Mouse (Mus musculus) neural tube, embryonic 13.5 days (tissue): ENCODE measurements at regions not wholly inside any gene's neighbourhood (a gene's known extent, or its start where the extent isn't known, plus 50 kb on each side); places are given as distances from the start of the nearest gene placed in this dataset.

Source experiments
- ATAC-seq: fragments of 200-750 bp; cut with Nextera tagmentation; 2 replicates; pipeline ENCODE4 v1.8.0; 2017; ENCODE audit warnings: low read depth, mild to moderate bottlenecking, moderate TSS enrichment, moderate library complexity
- H3K27ac ChIP-seq: fragments of 300-500 bp; sonication (generic); replicated peaks from 2 replicates; pipeline ENCODE4 v1.5.1; 2015; ENCODE audit warnings: moderate library complexity, mild to moderate bottlenecking, inconsistent platforms
- H3K27me3 ChIP-seq: fragments of 300-500 bp; sonication (generic); 2 replicates; pipeline ENCODE4 v1.6.1; 2015; ENCODE audit warnings: mild to moderate bottlenecking, inconsistent platforms
- H3K36me3 ChIP-seq: fragments of 300-500 bp; sonication (generic); 2 replicates; pipeline ENCODE4 v1.6.1; 2015; ENCODE audit warnings: mild to moderate bottlenecking, inconsistent platforms
- H3K4me1 ChIP-seq: fragments of 300-500 bp; sonication (generic); replicated peaks from 2 replicates; pipeline ENCODE4 v1.6.1; 2015; ENCODE audit warnings: inconsistent platforms
- H3K4me2 ChIP-seq: fragments of 300-500 bp; sonication (generic); 2 replicates; pipeline ENCODE4 v1.6.1; 2015; ENCODE audit warnings: inconsistent platforms, mild to moderate bottlenecking, moderate library complexity
- H3K4me3 ChIP-seq: fragments of 300-500 bp; sonication (generic); 2 replicates; pipeline ENCODE4 v1.5.1; 2015; ENCODE audit warnings: mild to moderate bottlenecking, inconsistent platforms
- H3K9ac ChIP-seq: fragments of 300-500 bp; sonication (generic); 2 replicates; pipeline ENCODE4 v1.6.1; 2015; ENCODE audit warnings: moderate library complexity, mild to moderate bottlenecking, inconsistent platforms
- H3K9me3 ChIP-seq: fragments of 300-500 bp; sonication (generic); 2 replicates; pipeline ENCODE4 v1.6.1; 2016; ENCODE audit warnings: inconsistent platforms
- WGBS: fragments of 180-500 bp; shearing (Covaris S2); methylation state at CpG from one replicate; pipeline ENCODE4 v1.1.7; 2015; 5-methylcytosine and 5-hydroxymethylcytosine counted together

DNA sequence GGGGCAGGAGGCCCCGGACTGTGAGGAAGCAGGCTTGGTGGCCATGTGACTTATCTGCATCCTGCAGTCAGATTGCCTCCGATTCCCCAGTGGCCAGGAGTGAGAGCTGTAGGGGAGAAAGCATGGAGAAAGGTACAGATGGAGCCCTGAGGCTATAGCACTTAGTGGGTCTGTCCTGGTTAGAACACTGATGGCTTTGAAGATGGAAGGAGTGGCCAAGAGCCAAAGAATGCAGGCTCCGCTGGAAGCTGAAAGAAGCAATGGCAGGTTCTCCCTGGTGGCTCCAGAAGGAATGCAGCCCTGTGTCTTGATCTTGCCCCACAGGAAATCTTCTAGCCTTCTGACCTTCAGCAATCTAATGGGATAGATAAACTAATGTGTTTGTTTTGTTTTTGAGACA, 926.3 kb downstream of the 4930447A16Rik start:
- Histone ChIP-seq H3K36me3 (no peaks in the 10 kb centered on the region), H3K27ac (no peak overlapping the region), H3K4me2 (no peak overlapping the region), H3K4me1 (no peaks in the 10 kb centered on the region), H3K27me3 (no peaks in the 10 kb centered on the region), H3K4me3 (no peak overlapping the region), H3K9me3 (no peaks in the 10 kb centered on the region), H3K9ac (no peak overlapping the region)
- ATAC-seq: no peak
- WGBS: 81% methylated on average over 3 of the region's 3 CpGs

DNA sequence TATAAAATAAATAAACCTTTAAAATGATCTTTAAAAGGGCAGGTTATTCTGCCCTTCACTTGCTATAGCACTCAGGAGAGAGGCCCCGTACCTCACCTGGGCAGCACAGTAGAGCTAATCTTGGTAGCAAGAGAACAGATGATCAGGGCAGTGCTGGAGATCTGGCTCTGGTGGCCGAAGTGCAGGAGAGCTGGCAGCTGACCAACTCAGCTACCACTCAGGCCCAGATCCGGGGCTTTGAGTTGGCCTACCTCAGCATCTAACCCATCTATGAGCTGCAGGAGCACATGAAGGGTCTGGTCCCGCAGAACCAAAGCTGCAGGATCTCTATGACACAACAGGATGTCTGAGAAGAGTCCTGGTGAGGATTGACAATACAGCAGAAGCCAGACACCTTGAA, 928.0 kb downstream of the 4930447A16Rik start:
- WGBS: 79% methylated on average over 4 of the region's 4 CpGs
- Histone ChIP-seq H3K4me2 (no peak overlapping the region), H3K27ac (no peak overlapping the region), H3K27me3 (no peaks in the 10 kb centered on the region), H3K4me1 (no peaks in the 10 kb centered on the region), H3K9me3 (no peaks in the 10 kb centered on the region), H3K36me3 (no peaks in the 10 kb centered on the region), H3K4me3 (no peak overlapping the region), H3K9ac (no peak overlapping the region)
- ATAC-seq: no peak

DNA sequence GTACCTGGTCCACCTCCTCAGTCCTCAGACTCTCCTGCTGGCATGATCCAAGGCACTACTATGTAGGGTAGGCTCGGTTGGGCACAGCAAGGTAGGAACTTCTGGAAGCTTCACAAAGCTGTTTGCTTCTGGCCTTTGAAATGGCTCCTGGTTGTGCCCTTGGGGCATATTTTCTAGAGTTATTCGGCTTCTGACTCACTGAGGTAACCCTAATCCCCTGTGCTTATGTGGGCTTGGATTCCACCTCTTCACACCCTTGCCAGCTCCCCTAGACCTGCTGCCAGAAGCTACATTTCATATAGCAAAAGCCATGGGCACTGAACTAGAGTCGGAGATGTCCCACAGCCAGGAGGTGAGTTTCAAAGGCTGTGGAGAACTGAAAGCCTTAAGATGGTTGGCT, 933.7 kb downstream of the 4930447A16Rik start:
- ATAC-seq: no peak
- Histone ChIP-seq H3K27me3 (no peaks in the 10 kb centered on the region), H3K4me2 (no peak overlapping the region), H3K27ac (no peak overlapping the region), H3K36me3 (no peaks in the 10 kb centered on the region), H3K9ac (no peak overlapping the region), H3K9me3 (no peaks in the 10 kb centered on the region), H3K4me3 (no peak overlapping the region), H3K4me1 (no peaks in the 10 kb centered on the region)
- 97% methylated on average over 3 of the region's 3 CpGs for WGBS

DNA sequence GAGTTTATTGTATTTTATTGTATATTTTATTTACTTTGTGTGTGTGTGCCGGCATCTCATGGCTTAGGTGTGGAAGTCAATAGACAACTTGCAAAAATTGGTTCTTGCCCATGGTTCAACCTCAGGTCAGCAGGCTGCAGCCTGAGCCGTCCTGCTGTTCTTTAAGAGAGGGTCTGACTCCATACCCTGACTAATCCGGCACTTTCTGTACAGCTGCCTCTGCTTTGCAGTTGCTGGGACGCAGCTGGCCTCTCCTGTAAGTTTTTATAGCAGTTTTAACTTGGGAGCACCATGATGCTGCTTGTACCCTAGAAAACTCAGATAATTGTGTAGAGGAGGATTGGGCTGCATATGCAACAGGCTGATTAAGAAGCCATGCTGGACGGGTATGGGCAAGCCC, 938.2 kb downstream of the 4930447A16Rik start:
- no peaks in the 10 kb centered on the region for H3K4me1 ChIP-seq
- no peaks in the 10 kb centered on the region for H3K27me3 ChIP-seq
- H3K4me3 ChIP-seq: no peak overlapping the region
- no peaks in the 10 kb centered on the region for H3K36me3 ChIP-seq
- no peak overlapping the region for H3K27ac ChIP-seq
- no peak overlapping the region for H3K9ac ChIP-seq
- no peak overlapping the region for H3K4me2 ChIP-seq
- 81% methylated on average over 5 of the region's 5 CpGs for WGBS
- ATAC-seq: no peak
- H3K9me3 ChIP-seq: no peaks in the 10 kb centered on the region

DNA sequence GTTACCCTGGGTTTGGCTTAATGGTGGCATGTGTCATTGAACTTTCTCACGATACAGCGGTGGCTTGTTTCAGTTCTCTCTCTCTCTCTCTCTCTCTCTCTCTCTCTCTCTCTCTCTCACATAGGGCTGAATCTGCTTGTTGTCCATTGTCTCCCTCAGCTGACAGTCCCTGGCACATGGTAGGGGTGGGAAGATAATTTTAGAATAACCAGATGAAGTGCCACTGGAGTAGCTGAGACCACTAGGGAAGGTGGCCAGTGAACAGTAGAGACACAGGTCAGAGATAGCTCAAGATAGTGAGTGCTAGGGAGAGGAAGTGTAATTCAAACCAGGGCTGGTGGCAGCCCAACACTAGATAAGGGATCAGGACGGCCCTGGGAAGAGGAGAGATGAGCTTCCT, 938.7 kb downstream of the 4930447A16Rik start:
- H3K4me1 ChIP-seq: no peaks in the 10 kb centered on the region
- no peaks in the 10 kb centered on the region for H3K36me3 ChIP-seq
- no peak overlapping the region for H3K4me3 ChIP-seq
- H3K27ac ChIP-seq: no peak overlapping the region
- ATAC-seq: no peak
- H3K9ac ChIP-seq: no peak overlapping the region
- H3K4me2 ChIP-seq: no peak overlapping the region
- no peaks in the 10 kb centered on the region for H3K9me3 ChIP-seq
- 91% methylated on average over 3 of the region's 3 CpGs for WGBS
- no peaks in the 10 kb centered on the region for H3K27me3 ChIP-seq

DNA sequence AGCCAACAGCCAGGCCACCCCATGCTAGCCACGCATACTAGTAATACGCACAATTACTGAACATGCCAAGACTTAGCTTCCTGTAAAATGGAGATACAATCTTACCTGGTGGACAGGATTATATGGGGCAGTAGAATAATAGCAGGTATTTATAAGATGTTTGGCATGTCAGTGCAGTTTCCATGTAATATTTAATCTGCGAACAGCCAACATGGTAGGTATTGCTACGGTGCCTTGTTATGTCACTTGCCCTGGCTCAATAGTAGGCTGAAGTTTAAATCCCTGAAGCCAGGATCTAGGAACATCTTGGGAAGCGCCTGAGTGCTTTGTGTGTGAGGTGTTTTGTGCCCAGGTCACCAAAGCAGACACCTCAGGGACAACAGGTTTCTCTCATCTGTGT, 942.3 kb downstream of the 4930447A16Rik start:
- Histone ChIP-seq H3K36me3 (no peaks in the 10 kb centered on the region), H3K9ac (no peak overlapping the region), H3K27ac (no peak overlapping the region), H3K9me3 (no peaks in the 10 kb centered on the region), H3K27me3 (no peaks in the 10 kb centered on the region), H3K4me3 (no peak overlapping the region), H3K4me2 (no peak overlapping the region), H3K4me1 (no peaks in the 10 kb centered on the region)
- 95% methylated on average over 5 of the region's 5 CpGs for WGBS
- no peak for ATAC-seq

DNA sequence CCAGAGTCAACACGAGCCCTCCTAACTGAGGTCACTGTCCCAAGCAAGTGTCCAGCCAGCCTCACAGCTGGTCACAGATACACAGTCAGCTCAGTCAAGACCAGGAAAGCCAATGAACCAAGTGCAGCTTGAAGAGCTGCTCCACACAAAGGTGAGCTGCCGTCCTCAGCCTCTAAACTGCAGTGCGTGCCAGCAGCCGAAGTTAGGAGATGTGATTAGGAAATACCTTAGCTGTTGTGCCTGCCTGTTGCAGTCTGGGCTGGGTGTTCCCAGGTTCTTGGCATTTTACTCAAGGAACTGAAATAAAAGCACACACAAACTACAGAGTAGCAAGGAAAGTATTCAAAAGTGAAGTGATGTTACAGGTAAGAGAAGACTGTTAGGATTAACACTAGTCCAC, 942.9 kb downstream of the 4930447A16Rik start:
- H3K4me3 ChIP-seq: no peak overlapping the region
- H3K36me3 ChIP-seq: no peaks in the 10 kb centered on the region
- no peak overlapping the region for H3K9ac ChIP-seq
- 90% methylated on average over 4 of the region's 4 CpGs for WGBS
- H3K27ac ChIP-seq: no peak overlapping the region
- no peak overlapping the region for H3K4me2 ChIP-seq
- H3K9me3 ChIP-seq: no peaks in the 10 kb centered on the region
- H3K27me3 ChIP-seq: no peaks in the 10 kb centered on the region
- 0 out of 2 replicates have a peak, but pooled peaks cover under 1% of the 10 kb centered on the region for H3K4me1 ChIP-seq
- ATAC-seq: no peak

DNA sequence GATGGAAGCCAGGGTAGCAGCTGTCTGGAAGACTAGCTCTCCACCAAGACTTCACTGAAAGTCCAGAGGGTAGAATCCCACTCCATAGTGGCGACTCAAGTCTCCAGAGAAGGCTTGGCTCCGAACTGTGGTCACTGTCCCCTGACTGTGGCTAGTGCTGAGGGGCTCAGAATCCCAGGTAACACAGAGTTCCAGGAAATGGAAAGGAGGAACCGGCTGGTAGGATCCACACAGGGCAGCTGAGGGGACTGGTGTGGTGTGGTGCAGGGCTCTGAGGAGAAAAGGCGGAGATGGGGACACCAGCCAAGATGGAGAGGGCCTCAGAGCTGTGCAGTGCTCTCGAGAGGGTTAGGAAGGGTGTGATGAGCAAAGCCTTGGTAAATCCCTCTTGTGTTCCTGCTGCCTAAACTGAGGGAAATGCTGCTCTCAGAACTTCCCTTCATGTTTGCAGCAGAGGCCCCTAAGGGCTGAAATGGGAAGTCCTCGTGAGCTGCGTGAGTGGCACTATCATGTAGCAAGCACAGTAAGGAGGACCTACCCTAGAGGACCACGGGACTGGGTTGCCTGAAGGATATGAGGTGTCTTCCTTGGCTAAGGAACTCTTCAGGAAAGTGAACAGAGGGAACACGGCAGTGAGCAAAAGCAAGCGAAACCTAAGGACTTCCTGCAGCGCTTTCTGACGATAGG, 946.2 kb downstream of the 4930447A16Rik start:
- 83% methylated on average over 12 of the region's 12 CpGs for WGBS

DNA sequence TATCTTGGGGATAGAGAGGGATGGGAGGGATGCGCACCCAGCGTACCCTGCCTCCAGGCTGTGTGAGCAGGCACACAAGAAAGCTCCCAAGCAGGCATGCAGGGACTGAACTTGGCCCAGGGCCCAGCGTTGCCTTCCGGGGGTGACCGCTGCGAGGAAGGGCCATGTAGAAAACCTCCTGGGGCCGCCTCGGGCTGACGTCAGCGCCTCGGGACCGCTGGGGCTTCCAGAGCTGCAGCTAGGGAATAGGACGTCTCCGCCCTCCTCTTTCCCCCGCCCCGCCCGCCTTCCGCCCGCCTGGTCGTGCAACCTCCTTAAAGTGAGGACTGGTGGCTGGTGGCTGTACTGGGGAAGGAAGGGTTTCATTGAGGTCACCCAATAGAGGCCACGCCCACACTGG, 948.4 kb downstream of the 4930447A16Rik start:
- Histone ChIP-seq H3K4me3 (peak overlapping the region; percentile 26), H3K4me1 (peaks cover 9% of the 10 kb centered on the region), H3K36me3 (no peaks in the 10 kb centered on the region), H3K9ac (peak overlapping the region; percentile 57), H3K27me3 (no peaks in the 10 kb centered on the region), H3K9me3 (no peaks in the 10 kb centered on the region), H3K4me2 (peak overlapping the region; percentile 56), H3K27ac (0 out of 2 replicates have a peak overlapping the region, but pooled peaks have one; percentile 13)
- peak; percentile 80 for ATAC-seq
- 4% methylated on average over 20 of the region's 21 CpGs for WGBS

More for the DNA sequence above, 946.2 kb downstream of the 4930447A16Rik start:
- no peaks in the 10 kb centered on the region for H3K36me3 ChIP-seq
- ATAC-seq: no peak
- H3K4me3 ChIP-seq: no peak overlapping the region
- no peaks in the 10 kb centered on the region for H3K27me3 ChIP-seq
- no peak overlapping the region for H3K9ac ChIP-seq
- H3K27ac ChIP-seq: no peak overlapping the region
- H3K4me2 ChIP-seq: no peak overlapping the region
- peaks cover 9% of the 10 kb centered on the region for H3K4me1 ChIP-seq
- no peaks in the 10 kb centered on the region for H3K9me3 ChIP-seq

DNA sequence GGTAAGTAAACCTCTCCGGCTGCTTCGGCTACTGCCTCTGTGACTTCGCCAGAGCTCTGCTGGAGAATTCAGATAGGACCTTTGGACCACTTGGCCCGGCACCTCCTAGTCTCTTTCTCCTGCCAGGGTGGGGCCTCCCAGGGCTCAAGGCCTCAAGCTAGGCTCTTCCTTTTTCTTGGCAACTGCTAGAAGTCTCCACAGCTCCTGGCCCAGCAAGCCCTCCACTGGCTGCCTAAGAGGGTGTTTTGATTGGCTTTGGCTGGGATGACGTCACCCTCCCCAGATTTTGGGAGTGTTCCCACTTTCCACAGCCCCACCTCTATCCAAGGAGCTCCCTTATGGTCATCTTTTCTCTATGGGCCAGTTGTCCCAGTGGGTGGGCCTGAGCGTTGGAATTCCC, 949.4 kb downstream of the 4930447A16Rik start:
- H3K36me3 ChIP-seq: no peaks in the 10 kb centered on the region
- no peak overlapping the region for H3K4me2 ChIP-seq
- peaks cover 9% of the 10 kb centered on the region for H3K4me1 ChIP-seq
- WGBS: 79% methylated on average over 6 of the region's 6 CpGs
- no peak overlapping the region for H3K4me3 ChIP-seq
- ATAC-seq: no peak
- no peaks in the 10 kb centered on the region for H3K27me3 ChIP-seq
- H3K9ac ChIP-seq: no peak overlapping the region
- no peaks in the 10 kb centered on the region for H3K9me3 ChIP-seq
- H3K27ac ChIP-seq: no peak overlapping the region

DNA sequence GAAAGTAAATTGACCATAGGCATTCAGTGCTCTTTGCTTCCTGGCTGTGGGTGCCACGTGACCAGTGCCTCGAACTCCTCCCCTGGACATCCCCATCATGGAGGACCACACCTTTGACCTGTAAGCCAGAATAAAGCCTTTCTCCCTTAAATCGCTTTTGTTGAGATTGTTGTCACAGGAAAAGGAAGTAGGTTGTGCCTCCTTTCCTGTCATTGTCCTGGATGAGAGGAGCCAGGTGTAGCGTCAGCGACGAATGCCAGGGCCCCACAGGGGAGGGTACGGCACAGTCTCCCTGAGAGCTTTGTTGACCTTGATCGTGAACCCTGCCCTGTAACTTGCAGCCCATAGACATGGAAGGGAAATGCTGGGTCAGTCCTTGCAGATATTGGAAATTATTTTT, 952.8 kb downstream of the 4930447A16Rik start:
- no peak overlapping the region for H3K4me2 ChIP-seq
- no peak overlapping the region for H3K9ac ChIP-seq
- H3K36me3 ChIP-seq: no peaks in the 10 kb centered on the region
- H3K4me1 ChIP-seq: peaks cover 9% of the 10 kb centered on the region
- WGBS: 92% methylated on average over 8 of the region's 8 CpGs
- no peak overlapping the region for H3K4me3 ChIP-seq
- no peak overlapping the region for H3K27ac ChIP-seq
- no peaks in the 10 kb centered on the region for H3K9me3 ChIP-seq
- no peak for ATAC-seq
- H3K27me3 ChIP-seq: no peaks in the 10 kb centered on the region

DNA sequence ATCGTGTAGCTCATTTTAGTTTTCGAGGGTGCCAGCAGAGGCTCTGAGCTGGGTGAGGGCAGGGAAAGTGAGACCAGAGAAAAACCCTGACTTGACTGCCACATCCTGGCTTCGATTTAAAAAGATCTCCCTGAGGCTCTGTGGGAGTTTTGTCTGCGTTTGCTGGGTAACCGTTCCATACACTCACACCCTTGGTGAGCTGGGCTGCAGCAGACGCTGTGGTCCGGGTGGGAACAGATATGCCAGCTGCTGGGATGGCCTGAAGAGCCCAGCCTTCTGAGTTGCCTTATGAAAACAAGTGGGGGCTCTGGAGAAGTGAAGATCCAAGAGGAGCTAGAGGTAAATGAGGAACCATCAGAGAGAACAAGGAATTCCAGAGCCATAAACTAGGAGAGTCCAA, 962.3 kb downstream of the 4930447A16Rik start:
- H3K9me3 ChIP-seq: no peaks in the 10 kb centered on the region
- ATAC-seq: no peak
- H3K4me1 ChIP-seq: peaks cover 14% of the 10 kb centered on the region
- H3K4me2 ChIP-seq: no peak overlapping the region
- H3K4me3 ChIP-seq: no peak overlapping the region
- no peaks in the 10 kb centered on the region for H3K36me3 ChIP-seq
- no peaks in the 10 kb centered on the region for H3K27me3 ChIP-seq
- no peak overlapping the region for H3K9ac ChIP-seq
- no peak overlapping the region for H3K27ac ChIP-seq
- WGBS: 79% methylated on average over 7 of the region's 7 CpGs

DNA sequence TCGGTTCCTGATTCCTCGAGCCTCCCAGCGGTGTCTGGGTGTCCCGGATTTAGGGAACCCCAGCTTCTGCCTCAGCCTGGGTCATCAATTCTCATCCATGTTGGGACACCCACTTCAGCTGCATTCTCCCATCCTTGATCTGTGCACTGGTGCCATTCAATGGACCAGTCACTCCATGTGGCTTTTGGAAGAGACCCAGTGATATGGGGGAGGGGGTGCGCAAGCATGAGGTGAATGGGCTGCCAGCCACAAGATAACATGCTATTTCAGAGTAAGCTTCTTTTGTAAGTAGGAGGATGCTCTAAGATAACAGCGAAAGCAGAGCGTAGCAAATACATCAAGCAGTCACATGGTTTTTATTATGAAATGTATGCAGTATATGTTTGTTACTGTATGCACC, 963.1 kb downstream of the 4930447A16Rik start:
- H3K4me1 ChIP-seq: peaks cover 14% of the 10 kb centered on the region
- no peak overlapping the region for H3K27ac ChIP-seq
- WGBS: 93% methylated on average over 7 of the region's 7 CpGs
- no peak overlapping the region for H3K4me3 ChIP-seq
- no peaks in the 10 kb centered on the region for H3K36me3 ChIP-seq
- H3K9ac ChIP-seq: no peak overlapping the region
- no peak overlapping the region for H3K4me2 ChIP-seq
- H3K9me3 ChIP-seq: no peaks in the 10 kb centered on the region
- H3K27me3 ChIP-seq: no peaks in the 10 kb centered on the region
- ATAC-seq: no peak
